Mouse (Mus musculus): ENCODE measurements around the gene Fopnl. TPM values are rescaled to one million over a fixed set of nuclear protein-coding genes. Genes with fewer than 3 reads are reported as not detected.

Fopnl gene
- polyA plus RNA-seq, 1 experiment from 2014 or later = 178 TPM

- ATAC-seq (ENCODE audit: insufficient number of reproducible peaks, insufficient read depth, low FRiP score, low TSS enrichment, low read depth) = no peak
- Histone ChIP-seq H3K4me2 (no peak overlapping the region), H3K27ac (no peak overlapping the region), H3K36me3 (no peaks in the 10 kb centered on the region), H3K4me3 (no peak overlapping the region), H3K9ac (no peak overlapping the region), H3K4me1 (no peaks in the 10 kb centered on the region), H3K9me3 (no peaks in the 10 kb centered on the region), H3K27me3 (no peaks in the 10 kb centered on the region)
- 51% methylated on average over 4 of the region's 4 CpGs for WGBS
Measured at GRCm38 (mm10) chr16:14265203-14265920, 51.8 kb downstream of the Fopnl start.

GRCm38 (mm10) chr16:14264504-14264903, 52.7 kb downstream of the Fopnl start:
- Histone ChIP-seq H3K4me1 (no peaks in the 10 kb centered on the region), H3K9ac (no peak overlapping the region), H3K27ac (no peak overlapping the region), H3K27me3 (no peaks in the 10 kb centered on the region), H3K9me3 (no peaks in the 10 kb centered on the region), H3K36me3 (no peaks in the 10 kb centered on the region), H3K4me2 (no peak overlapping the region), H3K4me3 (no peak overlapping the region)
- 78% methylated on average over 2 of the region's 2 CpGs for WGBS
- ATAC-seq (ENCODE audit: insufficient number of reproducible peaks, insufficient read depth, low FRiP score, low TSS enrichment, low read depth) = no peak

DNA sequence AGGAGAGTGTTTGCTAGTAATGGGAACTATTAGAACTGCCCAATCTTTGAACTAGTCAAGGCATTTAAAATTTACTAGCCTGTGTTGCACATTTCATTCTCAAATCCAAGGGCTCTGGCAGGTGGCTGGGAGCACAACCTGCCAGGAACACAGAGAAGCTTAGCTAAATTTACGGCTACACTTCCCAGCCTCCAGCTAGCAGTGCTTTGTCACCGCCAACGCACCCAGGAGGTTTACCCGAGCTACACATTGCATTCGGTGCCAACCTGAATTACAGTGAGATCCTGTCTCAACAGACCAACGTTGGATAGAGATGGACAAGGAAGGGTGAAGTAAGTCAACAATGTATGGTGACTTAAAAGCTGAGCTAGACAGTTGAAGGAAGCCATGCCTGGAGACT, 54.0 kb downstream of the Fopnl start:
- Histone ChIP-seq H3K27me3 (no peaks in the 10 kb centered on the region), H3K27ac (no peak overlapping the region), H3K4me1 (no peaks in the 10 kb centered on the region), H3K4me3 (no peak overlapping the region), H3K4me2 (no peak overlapping the region), H3K9me3 (no peaks in the 10 kb centered on the region), H3K9ac (no peak overlapping the region), H3K36me3 (no peaks in the 10 kb centered on the region)
- no peak for ATAC-seq (ENCODE audit: insufficient number of reproducible peaks, insufficient read depth, low FRiP score, low TSS enrichment, low read depth)
- 88% methylated on average over 6 of the region's 6 CpGs for WGBS

DNA sequence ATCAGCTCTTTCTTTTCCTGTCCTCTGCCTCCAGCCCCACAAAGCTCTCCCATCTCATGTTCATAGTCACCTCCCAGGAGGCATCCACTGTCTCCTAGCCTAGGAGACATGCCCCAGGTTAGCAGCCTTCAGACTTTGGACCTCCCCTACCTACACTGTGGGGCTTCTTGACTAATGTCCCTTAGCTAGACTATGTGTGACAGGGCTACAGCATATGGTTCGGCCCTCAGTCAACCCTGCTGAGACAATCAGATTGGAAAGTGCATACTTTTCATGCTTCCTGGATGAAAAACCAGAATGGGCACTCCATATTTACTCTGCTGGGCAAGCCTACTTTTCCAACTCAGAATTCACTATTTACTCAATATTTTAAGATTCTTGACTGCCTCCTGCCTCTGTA, 54.8 kb downstream of the Fopnl start:
- Histone ChIP-seq H3K36me3 (no peaks in the 10 kb centered on the region), H3K9ac (no peak overlapping the region), H3K9me3 (no peaks in the 10 kb centered on the region), H3K4me3 (no peak overlapping the region), H3K27ac (no peak overlapping the region), H3K27me3 (no peaks in the 10 kb centered on the region), H3K4me2 (no peak overlapping the region), H3K4me1 (no peaks in the 10 kb centered on the region)
- ATAC-seq (ENCODE audit: insufficient number of reproducible peaks, insufficient read depth, low FRiP score, low TSS enrichment, low read depth) = no peak
- WGBS = 80% methylated on average over 1 of the region's 1 CpGs

DNA sequence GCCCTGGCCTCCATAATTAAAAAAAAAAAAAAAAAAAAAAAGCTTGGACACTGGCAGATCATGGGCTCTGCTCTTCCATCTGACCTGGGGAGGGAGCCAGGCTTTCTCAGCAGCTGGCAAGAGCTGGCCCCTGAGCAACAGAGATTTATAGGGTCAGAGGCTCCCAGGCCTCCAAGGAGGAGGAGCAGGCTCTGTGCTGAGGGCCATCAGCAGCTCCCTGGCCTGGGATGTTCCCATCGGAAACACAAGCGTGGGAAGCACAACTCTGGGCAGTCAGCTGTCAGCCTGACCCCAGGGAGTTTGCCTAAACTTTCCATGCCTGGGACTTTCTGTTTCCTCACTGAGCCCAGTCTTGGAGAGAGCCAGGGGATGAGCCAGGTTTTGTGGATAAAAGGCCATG, 58.3 kb downstream of the Fopnl start:
- Histone ChIP-seq H3K27ac (no peak overlapping the region), H3K9me3 (no peaks in the 10 kb centered on the region), H3K4me2 (no peak overlapping the region), H3K4me3 (no peak overlapping the region), H3K27me3 (no peaks in the 10 kb centered on the region), H3K9ac (no peak overlapping the region), H3K36me3 (no peaks in the 10 kb centered on the region), H3K4me1 (no peaks in the 10 kb centered on the region)
- WGBS = 33% methylated on average over 2 of the region's 2 CpGs
- ATAC-seq (ENCODE audit: insufficient number of reproducible peaks, insufficient read depth, low FRiP score, low TSS enrichment, low read depth) = no peak

- Histone ChIP-seq H3K27ac (no peak overlapping the region), H3K4me1 (no peaks in the 10 kb centered on the region), H3K4me2 (no peak overlapping the region), H3K4me3 (no peak overlapping the region), H3K9me3 (no peaks in the 10 kb centered on the region), H3K36me3 (no peaks in the 10 kb centered on the region), H3K27me3 (no peaks in the 10 kb centered on the region), H3K9ac (no peak overlapping the region)
- WGBS = 85% methylated on average over 3 of the region's 3 CpGs
- ATAC-seq (ENCODE audit: insufficient number of reproducible peaks, insufficient read depth, low FRiP score, low TSS enrichment, low read depth) = no peak
Measured at GRCm38 (mm10) chr16:14253586-14253985, 63.6 kb downstream of the Fopnl start.

DNA sequence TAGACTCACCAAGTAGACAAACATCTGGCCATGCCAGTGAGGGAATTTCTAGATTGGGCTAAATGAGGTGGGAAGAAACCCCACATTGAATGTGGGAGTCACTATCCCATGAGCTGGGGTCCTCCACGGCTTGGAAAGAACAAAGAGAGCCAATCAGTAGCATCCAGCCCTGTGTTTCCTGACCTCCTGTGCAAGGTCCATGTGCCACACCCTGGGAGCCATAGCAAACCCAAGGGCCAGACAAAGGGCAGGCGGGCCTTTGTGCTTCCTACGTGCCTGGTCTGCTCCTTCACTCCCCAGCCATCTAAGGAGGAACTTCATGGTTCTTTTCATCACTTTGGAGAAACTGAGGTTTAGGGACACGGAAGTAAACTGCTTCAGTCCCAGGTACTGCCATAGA, 64.3 kb downstream of the Fopnl start:
- Histone ChIP-seq H3K27ac (no peak overlapping the region), H3K36me3 (no peaks in the 10 kb centered on the region), H3K9me3 (no peaks in the 10 kb centered on the region), H3K4me1 (no peaks in the 10 kb centered on the region), H3K4me2 (no peak overlapping the region), H3K27me3 (no peaks in the 10 kb centered on the region), H3K9ac (no peak overlapping the region), H3K4me3 (no peak overlapping the region)
- WGBS = 81% methylated on average over 4 of the region's 4 CpGs
- ATAC-seq (ENCODE audit: insufficient number of reproducible peaks, insufficient read depth, low FRiP score, low TSS enrichment, low read depth) = no peak

GRCm38 (mm10) chr16:14249913-14250312, 67.3 kb downstream of the Fopnl start:
- no peaks in the 10 kb centered on the region for H3K36me3 ChIP-seq
- no peak overlapping the region for H3K4me2 ChIP-seq
- 71% methylated on average over 1 of the region's 1 CpGs for WGBS
- ATAC-seq (ENCODE audit: insufficient number of reproducible peaks, insufficient read depth, low FRiP score, low TSS enrichment, low read depth) = no peak
- H3K27ac ChIP-seq = no peak overlapping the region
- no peak overlapping the region for H3K4me3 ChIP-seq
- no peaks in the 10 kb centered on the region for H3K27me3 ChIP-seq
- no peaks in the 10 kb centered on the region for H3K4me1 ChIP-seq
- H3K9ac ChIP-seq = no peak overlapping the region
- no peaks in the 10 kb centered on the region for H3K9me3 ChIP-seq

Other genes with a start within 250 kb of the Fopnl start
- gene Nde1, start 154.1 kb downstream of the Fopnl start, polyA plus RNA-seq (2015; fragmentation: Nextera tagmentation; extraction: Ambion mirVana) = 122 and 130 TPM in 2 replicates
- gene Marf1, start 154.1 kb downstream of the Fopnl start, polyA plus RNA-seq (2015; fragmentation: Nextera tagmentation; extraction: Ambion mirVana) = 19.0 and 22.4 TPM in 2 replicates
- 0.56 and 0.61 TPM in 2 replicates for gene Myh11, start 26.0 kb downstream of the Fopnl start, polyA plus RNA-seq (2015; fragmentation: Nextera tagmentation; extraction: Ambion mirVana)
- 10.9 and 12.0 TPM in 2 replicates for gene Abcc1, start 44.2 kb upstream of the Fopnl start, polyA plus RNA-seq (2015; fragmentation: Nextera tagmentation; extraction: Ambion mirVana)
- gene A630010A05Rik, start 244.9 kb upstream of the Fopnl start, polyA plus RNA-seq (2015; fragmentation: Nextera tagmentation; extraction: Ambion mirVana) = not detected in 2 replicates